Mouse (Mus musculus): Measurements from ENCODE around the gene D330020A13Rik.

D330020A13Rik gene

GRCm38 (mm10) chr6:120294056-120294784 is at the start of gene D330020A13Rik, which contains the start of gene B4galnt3:
Gene D330020A13Rik, plus strand, starts transcription at chr6:120294364.
Gene B4galnt3, minus strand, starts transcription at chr6:120294559.
- no peak for DNase-seq (ENCODE audit: low read depth, low spot score)

- DNase-seq (ENCODE audit: low read depth, low spot score), result no peak
These were observed 47.5 kb upstream of the D330020A13Rik start for GRCm38 (mm10) chr6:120246676-120247075.

GRCm38 (mm10) chr6:120249831-120250230 is 44.3 kb upstream of the D330020A13Rik start:
- DNase-seq (ENCODE audit: low read depth, low spot score), result no peak

GRCm38 (mm10) chr6:120251010-120251409 is 43.2 kb upstream of the D330020A13Rik start:
- no peak for DNase-seq (ENCODE audit: low read depth, low spot score)

- no peak for DNase-seq (ENCODE audit: low read depth, low spot score)
These were observed 41.4 kb upstream of the D330020A13Rik start for GRCm38 (mm10) chr6:120252741-120253140.

GRCm38 (mm10) chr6:120254640-120255039 is 39.5 kb upstream of the D330020A13Rik start:
- DNase-seq (ENCODE audit: low read depth, low spot score), result no peak

- no peak for DNase-seq (ENCODE audit: low read depth, low spot score)
These were observed 39.0 kb upstream of the D330020A13Rik start for GRCm38 (mm10) chr6:120255144-120255543.

- DNase-seq (ENCODE audit: low read depth, low spot score), result no peak
These were observed 38.5 kb upstream of the D330020A13Rik start for GRCm38 (mm10) chr6:120255701-120256100.

- no peak for DNase-seq (ENCODE audit: low read depth, low spot score)
These were observed 37.7 kb upstream of the D330020A13Rik start for GRCm38 (mm10) chr6:120256431-120256935.

- peak; percentile 33 for DNase-seq (ENCODE audit: low read depth, low spot score)
These were observed 34.7 kb upstream of the D330020A13Rik start for GRCm38 (mm10) chr6:120259481-120259880.

- DNase-seq (ENCODE audit: low read depth, low spot score), result no peak
These were observed 31.2 kb upstream of the D330020A13Rik start for GRCm38 (mm10) chr6:120262886-120263531.

GRCm38 (mm10) chr6:120263608-120264007 is 30.6 kb upstream of the D330020A13Rik start:
- no peak for DNase-seq (ENCODE audit: low read depth, low spot score)

- DNase-seq (ENCODE audit: low read depth, low spot score), result no peak
These were observed 30.0 kb upstream of the D330020A13Rik start for GRCm38 (mm10) chr6:120264151-120264550.

GRCm38 (mm10) chr6:120274181-120274580 is 20.0 kb upstream of the D330020A13Rik start:
- no peak for DNase-seq (ENCODE audit: low read depth, low spot score)

- no peak for DNase-seq (ENCODE audit: low read depth, low spot score)
These were observed 19.3 kb upstream of the D330020A13Rik start for GRCm38 (mm10) chr6:120274887-120275286.

- no peak for DNase-seq (ENCODE audit: low read depth, low spot score)
These were observed 18.9 kb upstream of the D330020A13Rik start for GRCm38 (mm10) chr6:120275301-120275700.

- DNase-seq (ENCODE audit: low read depth, low spot score), result no peak
These were observed 17.2 kb upstream of the D330020A13Rik start for GRCm38 (mm10) chr6:120276874-120277449.

GRCm38 (mm10) chr6:120287279-120287678 is 6.9 kb upstream of the D330020A13Rik start:
- no peak for DNase-seq (ENCODE audit: low read depth, low spot score)

- no peak for DNase-seq (ENCODE audit: low read depth, low spot score)
These were observed 5.6 kb upstream of the D330020A13Rik start for GRCm38 (mm10) chr6:120288541-120288940.

GRCm38 (mm10) chr6:120289430-120289829 is 4.7 kb upstream of the D330020A13Rik start:
- no peak for DNase-seq (ENCODE audit: low read depth, low spot score)

GRCm38 (mm10) chr6:120291396-120292009 is 2.7 kb upstream of the D330020A13Rik start:
- DNase-seq (ENCODE audit: low read depth, low spot score), result no peak

GRCm38 (mm10) chr6:120294785-120295133 is 595 bp downstream of the D330020A13Rik start:
- no peak for DNase-seq (ENCODE audit: low read depth, low spot score)

Data from A20 (cell line).